Mouse (Mus musculus): Measurements from ENCODE around the gene Rab34.

Gene Rab34

GRCm38 (mm10) chr11:78211513-78211912 lies 23.3 kb downstream of the Rab34 start:
- intact Hi-C loops (cut with DNase I) = no loop called here

GRCm38 (mm10) chr11:78213086-78213817 lies 25.0 kb downstream of the Rab34 start:
- intact Hi-C loops (cut with DNase I) = no loop called here

GRCm38 (mm10) chr11:78215709-78216317 lies 27.6 kb downstream of the Rab34 start:
- intact Hi-C loops (cut with DNase I) = loop anchor here (5.0 kb wide), 1 partner anchor 36 kb away; no protein-coding TSS in a partner anchor

GRCm38 (mm10) chr11:78223586-78223985 lies 35.4 kb downstream of the Rab34 start:
- intact Hi-C loops (cut with DNase I) = loop anchor here (5.0 kb wide), 1 partner anchor 44 kb away; no protein-coding TSS in a partner anchor

GRCm38 (mm10) chr11:78231518-78231917 lies 43.3 kb downstream of the Rab34 start:
- intact Hi-C loops (cut with DNase I) = no loop called here

- intact Hi-C loops (cut with DNase I) = no loop called here
Measured at GRCm38 (mm10) chr11:78240193-78240857, 52.1 kb downstream of the Rab34 start.

Small RNA genes within 50 kb of the gene (microRNA-seq; reads per million reads assigned to microRNA genes)
- gene Mir7653 = 0.23 to 0.74 reads per million in 2 experiments
